Mouse (Mus musculus) kidney, postnatal 0 days (tissue): ENCODE measurements around the gene Gm10840. TPM values are rescaled to one million over a fixed set of nuclear protein-coding genes. Genes with fewer than 3 reads are reported as not detected.
"Not testable (repeated sequence)": the region's sequence is repeated elsewhere in the genome, so short reads cannot be mapped to it uniquely, and the experiment has no call there.

ENCODE experiments used
- ATAC-seq: fragments of 200-750 bp; cut with Nextera tagmentation; replicated peaks from 2 replicates; pipeline ENCODE4 v1.8.0; 2017; ENCODE audit warnings: low read depth, moderate number of reproducible peaks, moderate TSS enrichment, moderate library complexity; ENCODE audit not compliant: low FRiP score
- DNase-seq: peaks from one replicate; pipeline ENCODE4 v3.0.0-alpha.2; 2016; ENCODE audit warnings: low spot score
- H3K27ac ChIP-seq: fragments of 300-500 bp; sonication (generic); 2 replicates; pipeline ENCODE4 v1.5.1; 2014; ENCODE audit warnings: mild to moderate bottlenecking
- H3K27me3 ChIP-seq: fragments of 300-500 bp; sonication (generic); 2 replicates; pipeline ENCODE4 v1.6.1; 2014; ENCODE audit warnings: low read length, mixed read lengths; ENCODE audit not compliant: insufficient read depth
- H3K36me3 ChIP-seq: fragments of 300-500 bp; sonication (generic); 2 replicates; pipeline ENCODE4 v1.6.1; 2014; ENCODE audit warnings: low read length, mixed read lengths; ENCODE audit not compliant: insufficient read depth
- H3K4me1 ChIP-seq: fragments of 300-500 bp; sonication (generic); replicated peaks from 2 replicates; pipeline ENCODE4 v1.6.1; 2014; ENCODE audit warnings: antibody characterized with exemption, low read length, mixed read lengths; ENCODE audit not compliant: insufficient read depth
- H3K4me2 ChIP-seq: fragments of 300-500 bp; sonication (generic); 2 replicates; pipeline ENCODE4 v1.6.1; 2014; ENCODE audit warnings: mild to moderate bottlenecking, low read length, moderate library complexity, mixed read lengths
- H3K4me3 ChIP-seq: fragments of 300-500 bp; sonication (generic); replicated peaks from 2 replicates; pipeline ENCODE4 v1.5.1; 2014; ENCODE audit warnings: low read depth, low read length
- H3K9ac ChIP-seq: fragments of 300-500 bp; sonication (generic); 2 replicates; pipeline ENCODE4 v1.6.1; 2014; ENCODE audit warnings: low read depth, low read length
- H3K9me3 ChIP-seq: fragments of 300-500 bp; sonication (generic); replicated peaks from 2 replicates; pipeline ENCODE4 v1.6.1; 2016; ENCODE audit warnings: low read length, inconsistent platforms, mixed read lengths
- CTCF ChIP-seq: IDR thresholded peaks from 2 replicates; pipeline ENCODE4 v1.5.1; 2016; ENCODE audit warnings: antibody characterized with exemption, low read depth, mild to moderate bottlenecking, moderate library complexity
- WGBS: fragments of 180-500 bp; shearing (Covaris S2); extraction: QIAGEN DNeasy Blood & Tissue Kit; methylation state at CpG from one replicate; pipeline ENCODE4 v1.1.7; 2014; 5-methylcytosine and 5-hydroxymethylcytosine counted together
- polyA plus RNA-seq: library from polyadenylated mRNA; unstranded; fragments of >200 nt; fragmentation: Nextera tagmentation; extraction: Ambion mirVana; gene quantifications from 2 replicates; pipeline ENCODE4 v1.2.1, GENCODE M21; 2015

Gene Gm10840
- polyA plus RNA-seq, 1 experiment from 2014 or later: not detected

DNA sequence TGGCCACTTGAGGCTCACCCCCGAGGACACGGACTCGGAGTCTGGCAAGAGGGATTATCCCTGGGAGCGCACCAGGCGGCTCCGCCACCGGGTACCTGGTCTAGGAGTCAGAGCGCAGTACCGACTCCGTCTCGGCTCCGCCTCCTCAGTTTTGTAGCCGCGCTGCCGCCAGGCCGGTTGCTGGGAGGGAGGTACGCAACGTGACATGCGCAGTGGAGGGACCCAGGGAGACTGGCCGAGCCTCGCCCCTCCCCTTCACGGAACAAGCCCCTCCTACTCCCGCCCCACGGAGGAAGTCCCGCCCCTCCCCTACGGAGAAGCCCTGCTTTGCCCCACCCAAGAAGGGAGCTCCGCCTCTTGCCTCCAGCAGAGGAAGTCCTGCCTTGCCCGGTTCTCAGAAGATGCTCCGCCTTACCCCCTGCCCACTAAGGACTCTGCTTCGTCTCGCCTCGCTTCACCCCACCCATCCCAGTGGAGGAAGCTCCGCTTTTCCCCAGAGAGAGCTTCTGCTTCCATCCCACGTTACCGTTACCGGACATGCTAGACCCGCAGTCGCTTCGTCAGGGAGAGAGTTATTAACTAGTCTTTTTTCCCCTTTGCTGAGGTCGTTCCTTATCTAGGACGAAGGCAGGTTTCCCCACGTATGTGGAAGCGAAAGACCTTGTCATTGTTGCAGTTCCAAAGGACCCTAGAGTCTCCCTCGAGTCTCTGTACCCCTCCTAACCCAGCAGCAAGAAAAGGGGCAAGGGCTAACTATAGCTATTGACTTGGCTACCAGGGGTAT lies 32.9 kb downstream of the Gm10840 start:
- no peaks in the 10 kb centered on the region for H3K27me3 ChIP-seq
- peak overlapping the region; percentile 66 for H3K4me3 ChIP-seq
- WGBS: under 1% methylated on average over 43 of the region's 44 CpGs
- H3K4me2 ChIP-seq: peak overlapping the region; percentile 80
- H3K9me3 ChIP-seq: no peaks in the 10 kb centered on the region
- TF ChIP-seq CTCF: no peak; the same call in 1 of the 2 replicates
- H3K4me1 ChIP-seq: no peaks in the 10 kb centered on the region; the same call in 1 of the 2 replicates
- 0 out of 2 replicates have a peak, but pooled peaks cover 10% of the 10 kb centered on the region for H3K36me3 ChIP-seq
- peak overlapping the region; percentile 70 for H3K9ac ChIP-seq
- peak; percentile 99 for DNase-seq
- H3K27ac ChIP-seq: peak overlapping the region; percentile 90
- ATAC-seq: peak; percentile 95

- ATAC-seq: no peak
- H3K9me3 ChIP-seq: no peaks in the 10 kb centered on the region
- H3K4me3 ChIP-seq: peak overlapping the region; percentile 66
- no peak for TF ChIP-seq CTCF
- peak overlapping the region; percentile 80 for H3K4me2 ChIP-seq
- no peaks in the 10 kb centered on the region for H3K27me3 ChIP-seq
- WGBS: 24% methylated on average over 3 of the region's 3 CpGs
- no peaks in the 10 kb centered on the region; the same call in 1 of the 2 replicates for H3K4me1 ChIP-seq
- no peak for DNase-seq
- 0 out of 2 replicates have a peak, but pooled peaks cover 10% of the 10 kb centered on the region for H3K36me3 ChIP-seq
- H3K27ac ChIP-seq: peak overlapping the region; percentile 88
- peak overlapping the region; percentile 49 for H3K9ac ChIP-seq
Measured at GRCm38 (mm10) chr11:106194155-106194541, 33.5 kb downstream of the Gm10840 start.

DNA sequence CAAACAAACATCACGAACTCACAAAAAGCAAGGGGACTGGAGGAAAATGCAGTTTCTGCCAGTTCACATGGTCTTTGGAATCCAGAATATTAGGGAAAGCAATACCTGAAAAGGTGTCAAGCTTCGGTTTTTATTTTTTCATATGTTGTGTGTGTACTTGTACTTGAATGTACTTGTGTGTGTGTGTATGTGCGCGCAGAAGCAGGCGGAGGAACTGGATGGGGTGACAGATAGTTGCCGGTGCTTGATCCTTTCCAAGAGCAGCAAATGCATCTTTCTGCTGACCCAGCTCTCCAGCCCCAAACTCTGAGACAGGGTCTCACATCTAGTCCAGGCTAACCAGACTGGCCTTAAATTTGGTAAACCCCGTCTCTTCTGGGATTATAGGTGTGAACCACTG lies 34.2 kb downstream of the Gm10840 start:
- no peak overlapping the region for H3K27ac ChIP-seq

DNA sequence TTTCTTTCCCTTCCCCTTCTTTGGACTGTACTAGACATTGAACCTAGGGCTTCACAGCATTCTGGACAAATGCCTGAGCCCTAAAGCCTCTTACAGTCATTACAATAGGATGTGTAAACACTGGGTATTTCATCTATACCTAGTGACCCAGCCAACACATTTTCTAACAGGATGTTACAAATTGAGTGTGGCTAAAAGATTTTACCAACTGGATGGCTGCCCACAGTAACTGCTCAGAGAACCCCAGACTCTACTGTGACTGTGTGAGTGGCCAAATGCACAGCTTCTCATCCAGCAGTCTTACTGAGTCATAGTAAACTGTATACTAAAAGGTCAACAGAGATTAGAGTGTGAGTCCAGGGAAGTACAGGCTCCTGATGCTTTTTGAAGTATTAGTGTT lies 34.7 kb downstream of the Gm10840 start:
- Histone ChIP-seq H3K4me2 (no peak overlapping the region), H3K27ac (no peak overlapping the region), H3K9ac (no peak overlapping the region), H3K27me3 (no peaks in the 10 kb centered on the region), H3K4me3 (no peak overlapping the region), H3K9me3 (no peaks in the 10 kb centered on the region), H3K36me3 (0 out of 2 replicates have a peak, but pooled peaks cover 12% of the 10 kb centered on the region), H3K4me1 (no peaks in the 10 kb centered on the region; the same call in 1 of the 2 replicates)
- no peak for TF ChIP-seq CTCF
- DNase-seq (no peak), ATAC-seq (no peak)

More for the DNA sequence above, 34.2 kb downstream of the Gm10840 start:
- TF ChIP-seq CTCF: no peak
- no peak overlapping the region for H3K9ac ChIP-seq
- H3K4me3 ChIP-seq: no peak overlapping the region
- no peaks in the 10 kb centered on the region; the same call in 1 of the 2 replicates for H3K4me1 ChIP-seq
- 0 out of 2 replicates have a peak, but pooled peaks cover 10% of the 10 kb centered on the region for H3K36me3 ChIP-seq
- no peak overlapping the region for H3K4me2 ChIP-seq
- DNase-seq (no peak), ATAC-seq (no peak)
- no peaks in the 10 kb centered on the region for H3K27me3 ChIP-seq
- H3K9me3 ChIP-seq: no peaks in the 10 kb centered on the region
- WGBS: 94% methylated on average over 7 of the region's 7 CpGs

- H3K36me3 ChIP-seq: peaks cover 21% of the 10 kb centered on the region; the same call in 1 of the 2 replicates
- no peaks in the 10 kb centered on the region for H3K27me3 ChIP-seq
- H3K4me1 ChIP-seq: no peaks in the 10 kb centered on the region; the same call in 1 of the 2 replicates
- no peak for DNase-seq
- no peaks in the 10 kb centered on the region for H3K9me3 ChIP-seq
- 92% methylated on average over 4 of the region's 4 CpGs for WGBS
- no peak for ATAC-seq
- TF ChIP-seq CTCF: no peak
- H3K27ac ChIP-seq: no peak overlapping the region
- H3K4me3 ChIP-seq: no peak overlapping the region
- no peak overlapping the region for H3K4me2 ChIP-seq
- H3K9ac ChIP-seq: no peak overlapping the region
Measured at GRCm38 (mm10) chr11:106198277-106198676, 37.6 kb downstream of the Gm10840 start.

DNA sequence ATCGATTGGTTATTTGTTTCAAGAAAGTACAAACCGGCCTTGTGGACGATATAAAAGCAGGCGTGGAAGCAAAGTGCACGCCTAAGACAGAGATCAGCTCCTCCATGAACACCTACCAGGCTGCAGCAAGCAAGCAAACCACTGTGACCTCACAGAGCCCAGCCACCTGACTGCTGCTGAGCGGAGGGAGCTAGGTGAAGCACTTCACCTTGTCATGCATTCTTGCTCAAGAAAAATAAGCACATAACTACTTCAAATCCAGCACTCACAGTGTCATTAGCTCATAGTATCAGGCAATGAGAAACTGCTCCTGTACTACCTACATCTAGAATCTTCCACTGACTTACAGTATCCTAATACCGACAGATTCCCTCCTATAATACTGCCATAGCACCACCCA lies 39.3 kb downstream of the Gm10840 start:
- H3K4me1 ChIP-seq, DNase-seq: not testable (repeated sequence)
- H3K36me3 ChIP-seq: peaks cover 33% of the 10 kb centered on the region

More for the DNA sequence above, 39.3 kb downstream of the Gm10840 start:
- H3K4me3 ChIP-seq, H3K9me3 ChIP-seq, H3K4me2 ChIP-seq, ATAC-seq, H3K27ac ChIP-seq, H3K27me3 ChIP-seq, H3K9ac ChIP-seq: not testable (repeated sequence)
- 91% methylated on average over 7 of the region's 7 CpGs for WGBS
